Mouse (Mus musculus) midbrain, embryonic 15.5 days (tissue): ENCODE data around the gene Thpo. TPM values are rescaled to one million over a fixed set of nuclear protein-coding genes. Genes with fewer than 3 reads are reported as not detected.

Source experiments
- ATAC-seq: fragments of 200-750 bp; cut with Nextera tagmentation; replicated peaks from 2 replicates; pipeline ENCODE4 v1.8.0; 2017; ENCODE audit warnings: moderate TSS enrichment
- H3K27ac ChIP-seq: fragments of 300-500 bp; sonication (generic); 2 replicates; pipeline ENCODE4 v1.5.1; 2015; ENCODE audit warnings: mild to moderate bottlenecking, inconsistent platforms
- H3K27me3 ChIP-seq: fragments of 300-500 bp; sonication (generic); replicated peaks from 2 replicates; pipeline ENCODE4 v1.6.1; 2015; ENCODE audit warnings: inconsistent platforms
- H3K36me3 ChIP-seq: fragments of 300-500 bp; sonication (generic); replicated peaks from 2 replicates; pipeline ENCODE4 v1.6.1; 2015; ENCODE audit warnings: inconsistent platforms
- H3K4me1 ChIP-seq: fragments of 300-500 bp; sonication (generic); 2 replicates; pipeline ENCODE4 v1.6.1; 2015; ENCODE audit warnings: inconsistent platforms
- H3K4me2 ChIP-seq: fragments of 300-500 bp; sonication (generic); 2 replicates; pipeline ENCODE4 v1.6.1; 2015; ENCODE audit warnings: inconsistent platforms, mild to moderate bottlenecking, moderate library complexity
- H3K4me3 ChIP-seq: fragments of 300-500 bp; sonication (generic); 2 replicates; pipeline ENCODE4 v1.5.1; 2015; ENCODE audit warnings: mild to moderate bottlenecking, inconsistent platforms
- H3K9ac ChIP-seq: fragments of 300-500 bp; sonication (generic); 2 replicates; pipeline ENCODE4 v1.6.1; 2015; ENCODE audit warnings: mild to moderate bottlenecking, inconsistent platforms
- H3K9me3 ChIP-seq: fragments of 300-500 bp; sonication (generic); 2 replicates; pipeline ENCODE4 v1.6.1; 2016; ENCODE audit warnings: inconsistent platforms
- WGBS: fragments of 180-500 bp; shearing (Covaris S2); methylation state at CpG from one replicate; pipeline ENCODE4 v1.1.7; 2015; ENCODE audit warnings: mixed read lengths; 5-methylcytosine and 5-hydroxymethylcytosine counted together
- polyA plus RNA-seq: library from polyadenylated mRNA; unstranded; fragments of >200 nt; fragmentation: Nextera tagmentation; extraction: Ambion mirVana; gene quantifications from 2 replicates; pipeline ENCODE4 v1.2.1, GENCODE M21; 2015

The Thpo gene
- polyA plus RNA-seq, 1 experiment from 2014 or later: 1.7 TPM

- Histone ChIP-seq H3K4me3 (no peak overlapping the region), H3K9me3 (no peaks in the 10 kb centered on the region), H3K4me2 (no peak overlapping the region), H3K4me1 (peaks cover 39% of the 10 kb centered on the region), H3K27ac (0 out of 2 replicates have a peak overlapping the region, but pooled peaks have one; percentile 9), H3K27me3 (no peaks in the 10 kb centered on the region), H3K36me3 (peaks cover 10% of the 10 kb centered on the region), H3K9ac (no peak overlapping the region)
- WGBS: 36% methylated on average over 5 of the region's 5 CpGs
- no peak for ATAC-seq
Measured at GRCm38 (mm10) chr16:20700036-20700435, 34.3 kb downstream of the Thpo start.

GRCm38 (mm10) chr16:20699266-20699665 lies 35.0 kb downstream of the Thpo start:
- peaks cover 10% of the 10 kb centered on the region for H3K36me3 ChIP-seq
- no peaks in the 10 kb centered on the region for H3K27me3 ChIP-seq
- H3K27ac ChIP-seq: no peak overlapping the region
- no peaks in the 10 kb centered on the region for H3K9me3 ChIP-seq
- H3K4me1 ChIP-seq: peaks cover 45% of the 10 kb centered on the region
- 88% methylated on average over 5 of the region's 5 CpGs for WGBS
- H3K9ac ChIP-seq: no peak overlapping the region
- ATAC-seq: no peak
- H3K4me3 ChIP-seq: no peak overlapping the region
- no peak overlapping the region for H3K4me2 ChIP-seq

- H3K27me3 ChIP-seq: no peaks in the 10 kb centered on the region
- under 1% methylated on average over 46 of the region's 46 CpGs for WGBS
- H3K9me3 ChIP-seq: no peaks in the 10 kb centered on the region
- H3K36me3 ChIP-seq: peaks cover 7% of the 10 kb centered on the region
- H3K4me3 ChIP-seq: peak overlapping the region; percentile 46
- H3K9ac ChIP-seq: peak overlapping the region; percentile 53
- peak overlapping the region; percentile 83 for H3K27ac ChIP-seq
- peaks cover 46% of the 10 kb centered on the region for H3K4me1 ChIP-seq
- peak; percentile 85 for ATAC-seq
- H3K4me2 ChIP-seq: peak overlapping the region; percentile 87
Measured at GRCm38 (mm10) chr16:20695622-20696323, 38.5 kb downstream of the Thpo start.

- peak overlapping the region; percentile 83 for H3K27ac ChIP-seq
- H3K27me3 ChIP-seq: no peaks in the 10 kb centered on the region
- H3K36me3 ChIP-seq: peaks cover 9% of the 10 kb centered on the region
- 77% methylated on average over 8 of the region's 8 CpGs for WGBS
- peaks cover 42% of the 10 kb centered on the region for H3K4me1 ChIP-seq
- peak overlapping the region; percentile 87 for H3K4me2 ChIP-seq
- no peak overlapping the region for H3K9ac ChIP-seq
- H3K9me3 ChIP-seq: no peaks in the 10 kb centered on the region
- H3K4me3 ChIP-seq: no peak overlapping the region
- no peak for ATAC-seq
Measured at GRCm38 (mm10) chr16:20694781-20695180, 39.5 kb downstream of the Thpo start.

GRCm38 (mm10) chr16:20693111-20693701 lies 41.1 kb downstream of the Thpo start, which contains the start of gene Fam131a:
TSS of gene Fam131a (plus strand) at chr16:20693241.
- under 1% methylated on average over 37 of the region's 37 CpGs for WGBS

GRCm38 (mm10) chr16:20692241-20692965 lies 41.9 kb downstream of the Thpo start:
- Histone ChIP-seq H3K9me3 (no peaks in the 10 kb centered on the region), H3K27ac (peak overlapping the region; percentile 98), H3K9ac (peak overlapping the region; percentile 85; the same call in 1 of the 2 replicates), H3K4me2 (peak overlapping the region; percentile 87), H3K4me3 (no peak overlapping the region), H3K36me3 (peaks cover 29% of the 10 kb centered on the region), H3K4me1 (peaks cover 42% of the 10 kb centered on the region), H3K27me3 (no peaks in the 10 kb centered on the region)
- WGBS: 39% methylated on average over 16 of the region's 16 CpGs
- no peak for ATAC-seq

More at GRCm38 (mm10) chr16:20693111-20693701, 41.1 kb downstream of the Thpo start, which contains the start of gene Fam131a:
- peak within 1 kb of the TSS; percentile 87 for H3K4me2 ChIP-seq
- H3K4me3 ChIP-seq: peak within 1 kb of the TSS; percentile 75
- peak; percentile 95 for ATAC-seq
- H3K9ac ChIP-seq: peak within 1 kb of the TSS; percentile 85
- H3K9me3 ChIP-seq: no peaks in the 10 kb centered on the region
- H3K27ac ChIP-seq: peak within 1 kb of the TSS; percentile 98
- H3K27me3 ChIP-seq: no peaks in the 10 kb centered on the region
- peaks cover 23% of the 10 kb centered on the region for H3K36me3 ChIP-seq
- H3K4me1 ChIP-seq: peaks cover 42% of the 10 kb centered on the region

- Histone ChIP-seq H3K9me3 (no peaks in the 10 kb centered on the region), H3K9ac (no peak overlapping the region), H3K27me3 (no peaks in the 10 kb centered on the region), H3K4me1 (peaks cover 36% of the 10 kb centered on the region), H3K4me3 (no peak overlapping the region), H3K27ac (no peak overlapping the region), H3K36me3 (peaks cover 37% of the 10 kb centered on the region), H3K4me2 (no peak overlapping the region)
- no peak for ATAC-seq
- 88% methylated on average over 1 of the region's 1 CpGs for WGBS
Measured at GRCm38 (mm10) chr16:20691617-20692016, 42.7 kb downstream of the Thpo start.

- Histone ChIP-seq H3K9me3 (no peaks in the 10 kb centered on the region), H3K27me3 (no peaks in the 10 kb centered on the region), H3K36me3 (peaks cover 46% of the 10 kb centered on the region), H3K4me2 (no peak overlapping the region), H3K9ac (no peak overlapping the region), H3K4me1 (peaks cover 29% of the 10 kb centered on the region), H3K27ac (no peak overlapping the region), H3K4me3 (no peak overlapping the region)
- ATAC-seq: no peak
- 94% methylated on average over 3 of the region's 3 CpGs for WGBS
Measured at GRCm38 (mm10) chr16:20690774-20691173, 43.5 kb downstream of the Thpo start.

GRCm38 (mm10) chr16:20677974-20678675 lies 56.2 kb downstream of the Thpo start:
- Histone ChIP-seq H3K4me2 (no peak overlapping the region), H3K4me3 (no peak overlapping the region), H3K9ac (no peak overlapping the region), H3K36me3 (peaks cover 61% of the 10 kb centered on the region), H3K9me3 (no peaks in the 10 kb centered on the region), H3K27me3 (no peaks in the 10 kb centered on the region), H3K27ac (no peak overlapping the region), H3K4me1 (peaks cover 19% of the 10 kb centered on the region)
- 84% methylated on average over 10 of the region's 10 CpGs for WGBS
- no peak for ATAC-seq

GRCm38 (mm10) chr16:20677380-20677779 lies 56.9 kb downstream of the Thpo start:
- H3K4me3 ChIP-seq: no peak overlapping the region
- no peaks in the 10 kb centered on the region for H3K9me3 ChIP-seq
- no peak overlapping the region for H3K27ac ChIP-seq
- no peaks in the 10 kb centered on the region for H3K27me3 ChIP-seq
- ATAC-seq: no peak
- 91% methylated on average over 5 of the region's 5 CpGs for WGBS
- no peak overlapping the region for H3K9ac ChIP-seq
- H3K4me2 ChIP-seq: no peak overlapping the region
- H3K36me3 ChIP-seq: peaks cover 56% of the 10 kb centered on the region
- H3K4me1 ChIP-seq: peaks cover 19% of the 10 kb centered on the region

- no peak overlapping the region for H3K4me2 ChIP-seq
- no peak overlapping the region for H3K27ac ChIP-seq
- ATAC-seq: no peak
- peaks cover 23% of the 10 kb centered on the region for H3K4me1 ChIP-seq
- H3K36me3 ChIP-seq: peaks cover 49% of the 10 kb centered on the region
- no peak overlapping the region for H3K4me3 ChIP-seq
- WGBS: 89% methylated on average over 4 of the region's 4 CpGs
- no peak overlapping the region for H3K9ac ChIP-seq
- no peaks in the 10 kb centered on the region for H3K9me3 ChIP-seq
- H3K27me3 ChIP-seq: no peaks in the 10 kb centered on the region
Measured at GRCm38 (mm10) chr16:20676702-20677101, 57.6 kb downstream of the Thpo start.

- H3K4me2 ChIP-seq: no peak overlapping the region
- peaks cover 34% of the 10 kb centered on the region for H3K36me3 ChIP-seq
- H3K9ac ChIP-seq: no peak overlapping the region
- ATAC-seq: no peak
- no peaks in the 10 kb centered on the region for H3K9me3 ChIP-seq
- peaks cover 23% of the 10 kb centered on the region for H3K4me1 ChIP-seq
- 91% methylated on average over 6 of the region's 6 CpGs for WGBS
- no peak overlapping the region for H3K27ac ChIP-seq
- no peaks in the 10 kb centered on the region for H3K27me3 ChIP-seq
- no peak overlapping the region for H3K4me3 ChIP-seq
Measured at GRCm38 (mm10) chr16:20675213-20675612, 59.1 kb downstream of the Thpo start.
